Mouse (Mus musculus) ES-Bruce4 (cell line): Measurements from ENCODE around the gene Kcnd3.

Experiments used
- CTCF ChIP-seq: IDR thresholded peaks from one replicate; pipeline ENCODE4 v1.8.1; 2011; ENCODE audit warnings: low read depth, low read length
- EP300 ChIP-seq: IDR thresholded peaks from 2 replicates; pipeline ENCODE4 v1.6.1; 2011; ENCODE audit warnings: low read depth, low read length; ENCODE audit not compliant: insufficient read depth
- POLR2A ChIP-seq: IDR thresholded peaks from one replicate; pipeline ENCODE4 v1.8.1; 2011; ENCODE audit warnings: low read length; ENCODE audit not compliant: insufficient read depth

- no peak for TF ChIP-seq EP300
- TF ChIP-seq POLR2A = no peak
- no peak for TF ChIP-seq CTCF
These were observed 175.1 kb downstream of the Kcnd3 start for GRCm38 (mm10) chr3:105627258-105627657.
